Mouse (Mus musculus) heart, postnatal 0 days (tissue): ENCODE measurements around the gene Rap1gap. TPM values are rescaled to one million over a fixed set of nuclear protein-coding genes. Genes with fewer than 3 reads are reported as not detected.

ENCODE experiments used
- ATAC-seq: fragments of 200-750 bp; cut with Nextera tagmentation; 2 replicates; pipeline ENCODE4 v1.8.0; 2017; ENCODE audit warnings: low read depth, moderate number of reproducible peaks, moderate library complexity; ENCODE audit not compliant: insufficient read depth
- DNase-seq: peaks from one replicate; pipeline ENCODE4 v3.0.0-alpha.2; 2016; ENCODE audit warnings: low spot score
- H3K27ac ChIP-seq: fragments of 300-500 bp; sonication (generic); 2 replicates; pipeline ENCODE4 v1.5.1; 2014; ENCODE audit warnings: low read depth, mild to moderate bottlenecking
- H3K27me3 ChIP-seq: fragments of 300-500 bp; sonication (generic); 2 replicates; pipeline ENCODE4 v1.6.1; 2014; ENCODE audit warnings: low read length, mixed read lengths; ENCODE audit not compliant: control insufficient read depth, insufficient read depth
- H3K36me3 ChIP-seq: fragments of 300-500 bp; sonication (generic); replicated peaks from 2 replicates; pipeline ENCODE4 v1.6.1; 2014; ENCODE audit warnings: low read length, mixed read lengths; ENCODE audit not compliant: control insufficient read depth, insufficient read depth
- H3K4me1 ChIP-seq: fragments of 300-500 bp; sonication (generic); 2 replicates; pipeline ENCODE4 v1.6.1; 2014; ENCODE audit warnings: antibody characterized with exemption; ENCODE audit not compliant: control insufficient read depth, insufficient read depth
- H3K4me2 ChIP-seq: fragments of 300-500 bp; sonication (generic); 2 replicates; pipeline ENCODE4 v1.6.1; 2014; ENCODE audit warnings: low read depth, mild to moderate bottlenecking, low read length, moderate library complexity
- H3K4me3 ChIP-seq: fragments of 300-500 bp; sonication (generic); 2 replicates; pipeline ENCODE4 v1.5.1; 2014; ENCODE audit warnings: low read depth, low read length
- H3K9ac ChIP-seq: fragments of 300-500 bp; sonication (generic); replicated peaks from 2 replicates; pipeline ENCODE4 v1.6.1; 2014; ENCODE audit warnings: low read depth, low read length, mixed read lengths
- H3K9me3 ChIP-seq: fragments of 300-500 bp; sonication (generic); replicated peaks from 2 replicates; pipeline ENCODE4 v1.6.1; 2016; ENCODE audit warnings: low read length; ENCODE audit not compliant: control insufficient read depth
- CTCF ChIP-seq: IDR thresholded peaks from 2 replicates; pipeline ENCODE4 v1.5.1; 2016; ENCODE audit warnings: antibody characterized with exemption, control low read depth, low read depth
- EP300 ChIP-seq: IDR thresholded peaks from 2 replicates; pipeline ENCODE4 v1.6.1; 2016; ENCODE audit warnings: antibody characterized with exemption, low read depth
- WGBS: fragments of 180-500 bp; shearing (Covaris S2); extraction: QIAGEN DNeasy Blood & Tissue Kit; methylation state at CpG from one replicate; pipeline ENCODE4 v1.1.7; 2014; 5-methylcytosine and 5-hydroxymethylcytosine counted together
- polyA plus RNA-seq: library from polyadenylated mRNA; unstranded; fragments of >200 nt; fragmentation: Nextera tagmentation; extraction: Ambion mirVana; gene quantifications from 2 replicates; pipeline ENCODE4 v1.2.1, GENCODE M21; 2015
- total RNA-seq: library from RNA; depleted of rRNA; stranded (reverse); fragments of >200 nt; gene quantifications from 2 replicates; pipeline ENCODE4 v1.2.3, GENCODE M21; 2014; ENCODE audit warnings: low replicate concordance; rRNA removed

The Rap1gap gene
- total RNA-seq (16.9 and 17.7 TPM in 2 replicates), polyA plus RNA-seq (9.6 and 10.4 TPM in 2 replicates)

GRCm38 (mm10) chr4:137664433-137664979 lies at the start of gene Rap1gap:
Rap1gap (plus strand) TSS chr4:137664726.
- TF ChIP-seq EP300 (no peak), CTCF (no peak)
- Histone ChIP-seq H3K9me3 (no peaks in the 10 kb centered on the region), H3K27me3 (peaks cover 37% of the 10 kb centered on the region), H3K9ac (peak within 1 kb of the TSS; percentile 37; the same call in 1 of the 2 replicates), H3K27ac (no peak within 1 kb of the TSS), H3K36me3 (no peaks in the 10 kb centered on the region), H3K4me2 (peak within 1 kb of the TSS; percentile 79), H3K4me3 (peak within 1 kb of the TSS; percentile 51), H3K4me1 (0 out of 2 replicates have a peak, but pooled peaks cover 9% of the 10 kb centered on the region)
- DNase-seq (no peak), ATAC-seq (no peak; the same call in 1 of the 2 replicates)
- under 1% methylated on average over 39 of the region's 44 CpGs for WGBS

- DNase-seq = no peak
- H3K27ac ChIP-seq = no peak overlapping the region
- no peak overlapping the region for H3K4me3 ChIP-seq
- H3K36me3 ChIP-seq = peaks cover 73% of the 10 kb centered on the region
- WGBS = 73% methylated on average over 8 of the region's 8 CpGs
- no peaks in the 10 kb centered on the region for H3K27me3 ChIP-seq
- no peak for ATAC-seq
- no peaks in the 10 kb centered on the region for H3K9me3 ChIP-seq
- no peak overlapping the region for H3K9ac ChIP-seq
- H3K4me2 ChIP-seq = no peak overlapping the region
- no peak for TF ChIP-seq EP300
- TF ChIP-seq CTCF = no peak
- H3K4me1 ChIP-seq = no peaks in the 10 kb centered on the region
Measured at GRCm38 (mm10) chr4:137622847-137623246, 41.7 kb upstream of the Rap1gap start.

- Histone ChIP-seq H3K36me3 (peaks cover 62% of the 10 kb centered on the region), H3K27ac (no peak overlapping the region), H3K9me3 (no peaks in the 10 kb centered on the region), H3K4me1 (no peaks in the 10 kb centered on the region), H3K27me3 (no peaks in the 10 kb centered on the region), H3K9ac (no peak overlapping the region), H3K4me2 (no peak overlapping the region), H3K4me3 (no peak overlapping the region)
- DNase-seq (no peak), ATAC-seq (no peak)
- no peak for TF ChIP-seq CTCF
- TF ChIP-seq EP300 = no peak
- WGBS = 82% methylated on average over 8 of the region's 8 CpGs
Measured at GRCm38 (mm10) chr4:137627476-137628235, 36.9 kb upstream of the Rap1gap start.

GRCm38 (mm10) chr4:137628400-137628799 lies 36.1 kb upstream of the Rap1gap start:
- H3K9ac ChIP-seq = no peak overlapping the region
- H3K27ac ChIP-seq = no peak overlapping the region
- WGBS = 92% methylated on average over 6 of the region's 6 CpGs
- no peak for DNase-seq
- H3K4me3 ChIP-seq = no peak overlapping the region
- no peak overlapping the region for H3K4me2 ChIP-seq
- peaks cover 62% of the 10 kb centered on the region for H3K36me3 ChIP-seq
- no peaks in the 10 kb centered on the region for H3K27me3 ChIP-seq
- TF ChIP-seq CTCF = no peak
- no peak for TF ChIP-seq EP300
- ATAC-seq = no peak
- H3K9me3 ChIP-seq = no peaks in the 10 kb centered on the region
- H3K4me1 ChIP-seq = no peaks in the 10 kb centered on the region

GRCm38 (mm10) chr4:137629354-137629753 lies 35.2 kb upstream of the Rap1gap start:
- no peak overlapping the region for H3K4me3 ChIP-seq
- peaks cover 61% of the 10 kb centered on the region for H3K36me3 ChIP-seq
- TF ChIP-seq EP300 (no peak), CTCF (no peak)
- H3K27ac ChIP-seq = no peak overlapping the region
- DNase-seq (no peak), ATAC-seq (no peak)
- H3K27me3 ChIP-seq = no peaks in the 10 kb centered on the region
- no peaks in the 10 kb centered on the region for H3K4me1 ChIP-seq
- H3K9ac ChIP-seq = no peak overlapping the region
- no peak overlapping the region for H3K4me2 ChIP-seq
- no peaks in the 10 kb centered on the region for H3K9me3 ChIP-seq
- WGBS = 55% methylated on average over 7 of the region's 7 CpGs

DNA sequence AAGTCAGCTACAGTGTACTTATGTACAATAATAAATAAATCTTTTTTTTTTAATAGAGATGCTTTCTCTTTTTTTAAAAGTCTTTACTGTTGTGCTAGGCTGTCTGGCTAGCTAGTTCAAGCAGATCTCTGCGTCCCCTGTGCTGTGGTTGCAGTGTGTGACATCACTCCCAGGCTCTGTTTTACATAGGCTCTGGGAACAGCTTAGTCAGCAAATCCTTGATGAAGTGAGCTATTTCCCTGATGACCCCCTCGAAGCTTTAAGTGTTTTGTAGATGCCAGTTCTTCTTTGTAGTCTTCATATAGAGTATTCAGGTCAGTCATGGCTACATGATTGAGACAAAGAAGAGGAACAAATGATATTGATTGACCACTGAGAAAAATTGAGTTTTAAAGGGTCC lies 34.4 kb upstream of the Rap1gap start:
- TF ChIP-seq CTCF = no peak
- no peak overlapping the region for H3K27ac ChIP-seq
- no peaks in the 10 kb centered on the region for H3K9me3 ChIP-seq
- no peak for DNase-seq
- no peaks in the 10 kb centered on the region for H3K27me3 ChIP-seq
- H3K4me3 ChIP-seq = no peak overlapping the region
- H3K4me2 ChIP-seq = no peak overlapping the region
- H3K36me3 ChIP-seq = peaks cover 62% of the 10 kb centered on the region
- H3K9ac ChIP-seq = no peak overlapping the region
- no peaks in the 10 kb centered on the region for H3K4me1 ChIP-seq
- 81% methylated on average over 2 of the region's 2 CpGs for WGBS
- ATAC-seq = no peak
